Mouse (Mus musculus): Measurements from ENCODE around the gene Ncoa6. TPM values are rescaled to one million over a fixed set of nuclear protein-coding genes. Genes with fewer than 3 reads are reported as not detected.

The Ncoa6 gene
- polyA plus RNA-seq, 1 experiment from 2014 or later: 31.0 TPM

DNA sequence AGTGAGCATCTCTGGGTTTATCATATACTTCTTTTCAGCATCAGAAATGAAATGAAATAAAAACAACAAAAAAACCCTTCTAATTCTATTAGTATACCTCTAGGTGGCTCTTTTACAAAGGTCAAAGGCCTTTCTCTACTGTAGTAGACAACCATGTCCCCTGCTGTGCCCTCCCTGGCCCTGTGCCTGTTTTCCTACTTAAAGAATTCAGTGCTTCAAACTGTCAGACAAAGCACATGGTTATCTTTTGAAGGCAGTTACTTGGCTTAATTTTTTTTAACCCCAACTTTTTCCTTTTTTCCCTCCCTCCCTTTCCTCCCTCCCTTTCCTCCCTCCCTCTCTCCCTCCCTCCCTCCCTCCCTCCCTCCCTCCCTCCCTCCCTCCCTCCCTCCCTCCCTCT lies 73.4 kb downstream of the Ncoa6 start:
- no peak for DNase-seq (ENCODE audit: low spot score)

DNA sequence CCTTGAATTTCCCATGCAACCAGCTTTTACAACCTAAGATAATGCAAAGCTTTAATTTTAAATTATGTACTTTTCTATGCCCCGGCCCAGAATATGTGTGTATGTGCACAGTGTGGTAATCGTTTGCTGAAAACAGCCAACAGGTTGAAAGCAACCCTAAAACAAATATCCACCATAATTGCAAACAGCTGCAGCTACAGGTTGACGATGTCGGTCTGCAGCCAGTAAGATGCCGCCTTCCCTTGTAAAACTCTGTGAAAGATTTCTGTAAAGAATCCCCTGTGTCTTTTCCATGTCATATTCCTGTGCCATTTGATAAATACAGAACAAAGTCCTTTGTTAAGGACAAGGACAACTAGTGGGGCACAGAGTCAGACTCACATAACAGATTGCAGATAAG lies 79.1 kb downstream of the Ncoa6 start:
- ATAC-seq (ENCODE audit: insufficient number of reproducible peaks, low FRiP score, low TSS enrichment, low read depth): no peak
- no peaks in the 10 kb centered on the region for H3K9me3 ChIP-seq (ENCODE audit: control insufficient read depth, low read length)
- WGBS: 26% methylated on average over 5 of the region's 5 CpGs

More for the DNA sequence above, 73.4 kb downstream of the Ncoa6 start:
- Histone ChIP-seq H3K4me2 (ENCODE audit: low read depth, severe bottlenecking) (no peak overlapping the region), H3K27ac (replicated peaks; ENCODE audit: low read depth, low read length) (no peak overlapping the region), H3K36me3 (ENCODE audit: control insufficient read depth, insufficient read depth, low read length) (peaks cover 8% of the 10 kb centered on the region), H3K4me3 (ENCODE audit: low read depth, low read length) (no peak overlapping the region), H3K4me1 (ENCODE audit: control insufficient read depth, insufficient read depth, low read length) (no peaks in the 10 kb centered on the region), H3K9ac (ENCODE audit: low read length) (no peak overlapping the region), H3K9me3 (ENCODE audit: control insufficient read depth, low read length) (no peaks in the 10 kb centered on the region), H3K27me3 (ENCODE audit: control insufficient read depth, insufficient read depth, low read length) (no peaks in the 10 kb centered on the region)
- ATAC-seq (ENCODE audit: insufficient number of reproducible peaks, low FRiP score, low TSS enrichment, low read depth): no peak

DNA sequence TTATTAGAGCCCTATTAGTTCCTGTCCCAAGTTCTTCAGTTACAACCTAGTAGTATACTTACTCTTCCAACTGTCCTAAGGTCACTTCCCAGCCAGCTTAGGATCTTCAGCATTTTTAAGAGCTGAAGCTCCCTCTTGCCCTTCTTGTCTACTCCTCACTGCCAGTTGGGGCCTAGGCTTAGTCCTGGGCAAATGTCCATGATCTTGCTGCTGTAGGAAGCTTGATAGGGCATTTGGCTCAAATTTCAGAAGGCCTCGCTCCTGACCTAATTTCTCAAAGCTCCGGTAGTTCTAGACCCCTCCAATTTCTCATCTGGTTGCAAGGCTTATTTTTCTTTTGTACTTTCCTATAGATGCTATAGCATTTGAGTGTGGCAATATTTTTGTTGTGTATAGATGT lies 85.1 kb downstream of the Ncoa6 start:
- H3K4me1 ChIP-seq (ENCODE audit: control insufficient read depth, insufficient read depth, low read length): no peaks in the 10 kb centered on the region
- H3K27ac ChIP-seq (replicated peaks; ENCODE audit: low read depth, low read length): no peak overlapping the region
- no peak overlapping the region for H3K9ac ChIP-seq (ENCODE audit: low read length)
- 90% methylated on average over 2 of the region's 2 CpGs for WGBS
- H3K4me3 ChIP-seq (ENCODE audit: low read depth, low read length): no peak overlapping the region
- 0 out of 2 replicates have a peak, but pooled peaks cover 2% of the 10 kb centered on the region for H3K27me3 ChIP-seq (ENCODE audit: control insufficient read depth, insufficient read depth, low read length)
- ATAC-seq (ENCODE audit: insufficient number of reproducible peaks, low FRiP score, low TSS enrichment, low read depth) (no peak), DNase-seq (ENCODE audit: low spot score) (no peak)
- no peaks in the 10 kb centered on the region for H3K9me3 ChIP-seq (ENCODE audit: control insufficient read depth, low read length)
- H3K36me3 ChIP-seq (ENCODE audit: control insufficient read depth, insufficient read depth, low read length): no peaks in the 10 kb centered on the region
- H3K4me2 ChIP-seq (ENCODE audit: low read depth, severe bottlenecking): no peak overlapping the region

More for the DNA sequence above, 79.1 kb downstream of the Ncoa6 start:
- H3K9ac ChIP-seq (ENCODE audit: low read length): no peak overlapping the region
- 0 out of 2 replicates have a peak, but pooled peaks cover 2% of the 10 kb centered on the region for H3K36me3 ChIP-seq (ENCODE audit: control insufficient read depth, insufficient read depth, low read length)
- peak; percentile 23 for DNase-seq (ENCODE audit: low spot score)
- H3K27me3 ChIP-seq (ENCODE audit: control insufficient read depth, insufficient read depth, low read length): no peaks in the 10 kb centered on the region
- no peak overlapping the region for H3K4me3 ChIP-seq (ENCODE audit: low read depth, low read length)
- no peak overlapping the region for H3K4me2 ChIP-seq (ENCODE audit: low read depth, severe bottlenecking)
- peaks cover 3% of the 10 kb centered on the region; the same call in 1 of the 2 replicates for H3K4me1 ChIP-seq (ENCODE audit: control insufficient read depth, insufficient read depth, low read length)
- 0 out of 2 replicates have a peak overlapping the region, but pooled peaks have one; percentile 30 for H3K27ac ChIP-seq (replicated peaks; ENCODE audit: low read depth, low read length)

DNA sequence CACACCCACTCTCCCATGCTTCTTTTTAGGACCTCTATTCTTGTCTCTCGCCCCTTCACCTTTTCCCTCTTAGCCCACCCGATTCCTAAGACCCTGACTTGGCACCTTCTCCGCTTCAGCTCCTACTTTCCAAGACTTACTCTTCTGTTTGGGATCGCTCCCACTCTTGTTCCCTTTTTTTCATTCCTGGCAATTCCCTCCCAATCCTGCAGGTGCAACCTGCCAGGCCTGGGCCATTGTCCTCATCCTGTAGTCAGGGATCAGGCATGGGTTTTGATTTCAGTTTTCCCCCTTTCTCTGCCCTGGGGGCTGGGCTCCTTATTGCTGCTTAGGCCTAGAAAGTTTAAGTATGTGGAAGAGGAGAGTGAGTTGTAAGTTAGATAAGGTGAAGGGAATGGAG lies 86.6 kb downstream of the Ncoa6 start:
- H3K4me2 ChIP-seq (ENCODE audit: low read depth, severe bottlenecking): no peak overlapping the region
- DNase-seq (ENCODE audit: low spot score) (no peak), ATAC-seq (ENCODE audit: insufficient number of reproducible peaks, low FRiP score, low TSS enrichment, low read depth) (no peak)
- H3K36me3 ChIP-seq (ENCODE audit: control insufficient read depth, insufficient read depth, low read length): no peaks in the 10 kb centered on the region
- H3K4me1 ChIP-seq (ENCODE audit: control insufficient read depth, insufficient read depth, low read length): no peaks in the 10 kb centered on the region
- H3K27me3 ChIP-seq (ENCODE audit: control insufficient read depth, insufficient read depth, low read length): 0 out of 2 replicates have a peak, but pooled peaks cover 2% of the 10 kb centered on the region
- WGBS: 61% methylated on average over 4 of the region's 4 CpGs
- H3K9ac ChIP-seq (ENCODE audit: low read length): no peak overlapping the region
- H3K27ac ChIP-seq (replicated peaks; ENCODE audit: low read depth, low read length): no peak overlapping the region
- no peak overlapping the region for H3K4me3 ChIP-seq (ENCODE audit: low read depth, low read length)
- H3K9me3 ChIP-seq (ENCODE audit: control insufficient read depth, low read length): no peaks in the 10 kb centered on the region

DNA sequence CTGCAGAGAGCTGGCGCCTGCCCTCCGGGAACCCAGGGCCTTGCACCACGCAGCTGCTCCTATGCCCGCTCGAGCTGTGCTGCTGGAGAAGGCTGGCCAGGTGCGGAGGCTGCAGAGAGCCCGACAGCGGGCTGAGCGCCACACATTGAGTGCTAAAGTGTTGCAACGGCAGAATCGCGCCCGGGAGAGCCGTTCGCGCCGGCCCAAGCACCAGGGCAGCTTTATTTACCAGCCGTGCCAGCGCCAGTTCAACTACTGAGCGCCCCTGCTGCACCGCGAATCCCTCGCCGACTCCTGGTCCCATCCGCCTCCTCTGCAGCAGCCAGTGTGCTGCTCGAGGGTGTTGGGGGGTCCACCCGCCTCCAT lies 87.2 kb downstream of the Ncoa6 start:
- Histone ChIP-seq H3K4me2 (ENCODE audit: low read depth, severe bottlenecking) (no peak overlapping the region), H3K4me3 (ENCODE audit: low read depth, low read length) (no peak overlapping the region), H3K4me1 (ENCODE audit: control insufficient read depth, insufficient read depth, low read length) (no peaks in the 10 kb centered on the region), H3K27me3 (ENCODE audit: control insufficient read depth, insufficient read depth, low read length) (0 out of 2 replicates have a peak, but pooled peaks cover 2% of the 10 kb centered on the region), H3K27ac (replicated peaks; ENCODE audit: low read depth, low read length) (no peak overlapping the region), H3K36me3 (ENCODE audit: control insufficient read depth, insufficient read depth, low read length) (no peaks in the 10 kb centered on the region), H3K9me3 (ENCODE audit: control insufficient read depth, low read length) (no peaks in the 10 kb centered on the region), H3K9ac (ENCODE audit: low read length) (no peak overlapping the region)
- DNase-seq (ENCODE audit: low spot score) (peak; percentile 29), ATAC-seq (ENCODE audit: insufficient number of reproducible peaks, low FRiP score, low TSS enrichment, low read depth) (no peak)
- 11% methylated on average over 27 of the region's 27 CpGs for WGBS

DNA sequence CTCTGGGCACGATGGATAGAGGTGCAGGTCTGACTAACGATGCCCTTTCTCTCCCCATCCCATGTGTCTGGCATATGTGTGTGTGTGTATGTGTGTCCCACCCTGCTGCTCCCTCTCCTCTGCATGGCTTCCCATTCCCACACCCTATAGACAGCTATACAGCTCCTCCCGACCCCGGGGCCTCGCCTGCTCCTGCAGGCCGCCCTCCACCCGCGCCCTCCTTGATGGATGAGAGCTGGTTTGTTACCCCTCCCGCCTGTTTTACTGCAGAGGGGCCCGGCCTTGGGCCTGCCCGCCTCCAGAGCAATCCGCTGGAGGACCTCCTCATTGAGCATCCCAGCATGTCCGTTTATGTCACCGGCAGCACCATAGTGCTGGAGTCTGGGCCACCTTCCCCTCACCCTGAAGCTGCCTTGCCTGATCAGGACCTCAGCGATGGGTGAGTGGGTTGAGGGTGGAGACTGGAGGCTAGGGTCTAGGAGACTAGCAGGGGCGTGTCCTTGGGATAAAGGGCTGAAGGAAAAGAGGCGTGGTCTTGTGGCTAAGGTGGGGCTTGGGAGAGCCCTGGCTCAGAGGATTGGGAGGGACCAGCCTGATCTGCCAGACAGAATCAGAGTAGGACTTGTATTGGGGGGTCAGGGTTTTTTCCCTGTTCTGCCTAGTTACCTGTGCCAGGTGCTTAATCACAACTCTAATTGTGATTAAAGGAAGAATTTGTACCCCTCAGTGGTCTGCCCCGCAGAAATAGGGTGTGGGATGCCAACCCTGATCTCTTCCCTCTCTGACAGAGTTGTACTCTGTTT lies 87.8 kb downstream of the Ncoa6 start:
- no peak for ATAC-seq (ENCODE audit: insufficient number of reproducible peaks, low FRiP score, low TSS enrichment, low read depth)
- Histone ChIP-seq H3K4me2 (ENCODE audit: low read depth, severe bottlenecking) (no peak overlapping the region), H3K9ac (ENCODE audit: low read length) (no peak overlapping the region), H3K27ac (replicated peaks; ENCODE audit: low read depth, low read length) (no peak overlapping the region), H3K4me1 (ENCODE audit: control insufficient read depth, insufficient read depth, low read length) (no peaks in the 10 kb centered on the region), H3K9me3 (ENCODE audit: control insufficient read depth, low read length) (no peaks in the 10 kb centered on the region), H3K4me3 (ENCODE audit: low read depth, low read length) (no peak overlapping the region), H3K36me3 (ENCODE audit: control insufficient read depth, insufficient read depth, low read length) (no peaks in the 10 kb centered on the region), H3K27me3 (ENCODE audit: control insufficient read depth, insufficient read depth, low read length) (0 out of 2 replicates have a peak, but pooled peaks cover 2% of the 10 kb centered on the region)
- DNase-seq (ENCODE audit: low spot score): peak; percentile 25
- 46% methylated on average over 18 of the region's 18 CpGs for WGBS

DNA sequence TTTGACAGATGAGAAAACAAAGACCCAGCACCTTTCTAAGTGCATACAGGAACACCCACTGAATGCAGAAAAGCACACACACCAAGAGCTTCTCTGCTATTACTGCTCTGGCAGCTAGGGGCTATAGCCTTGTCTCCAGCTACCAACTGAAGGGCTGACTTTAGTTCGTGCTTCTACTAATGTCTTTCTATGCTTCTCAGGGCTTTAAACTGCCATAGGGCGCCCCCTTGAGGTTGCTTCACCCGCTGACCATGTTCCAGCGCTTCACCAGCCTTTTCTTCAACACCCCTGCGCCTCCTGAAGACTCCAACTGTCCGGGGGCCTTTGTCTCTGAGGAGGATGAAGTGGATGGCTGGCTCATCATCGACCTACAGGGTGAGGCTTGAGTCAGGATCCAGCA lies 88.6 kb downstream of the Ncoa6 start:
- no peaks in the 10 kb centered on the region for H3K36me3 ChIP-seq (ENCODE audit: control insufficient read depth, insufficient read depth, low read length)
- peak; percentile 81 for DNase-seq (ENCODE audit: low spot score)
- H3K4me3 ChIP-seq (ENCODE audit: low read depth, low read length): no peak overlapping the region
- no peak overlapping the region for H3K9ac ChIP-seq (ENCODE audit: low read length)
- H3K9me3 ChIP-seq (ENCODE audit: control insufficient read depth, low read length): no peaks in the 10 kb centered on the region
- H3K27me3 ChIP-seq (ENCODE audit: control insufficient read depth, insufficient read depth, low read length): peaks cover 9% of the 10 kb centered on the region; the same call in 1 of the 2 replicates
- H3K27ac ChIP-seq (replicated peaks; ENCODE audit: low read depth, low read length): no peak overlapping the region
- no peak overlapping the region for H3K4me2 ChIP-seq (ENCODE audit: low read depth, severe bottlenecking)
- WGBS: 27% methylated on average over 7 of the region's 7 CpGs
- ATAC-seq (ENCODE audit: insufficient number of reproducible peaks, low FRiP score, low TSS enrichment, low read depth): no peak
- H3K4me1 ChIP-seq (ENCODE audit: control insufficient read depth, insufficient read depth, low read length): no peaks in the 10 kb centered on the region

DNA sequence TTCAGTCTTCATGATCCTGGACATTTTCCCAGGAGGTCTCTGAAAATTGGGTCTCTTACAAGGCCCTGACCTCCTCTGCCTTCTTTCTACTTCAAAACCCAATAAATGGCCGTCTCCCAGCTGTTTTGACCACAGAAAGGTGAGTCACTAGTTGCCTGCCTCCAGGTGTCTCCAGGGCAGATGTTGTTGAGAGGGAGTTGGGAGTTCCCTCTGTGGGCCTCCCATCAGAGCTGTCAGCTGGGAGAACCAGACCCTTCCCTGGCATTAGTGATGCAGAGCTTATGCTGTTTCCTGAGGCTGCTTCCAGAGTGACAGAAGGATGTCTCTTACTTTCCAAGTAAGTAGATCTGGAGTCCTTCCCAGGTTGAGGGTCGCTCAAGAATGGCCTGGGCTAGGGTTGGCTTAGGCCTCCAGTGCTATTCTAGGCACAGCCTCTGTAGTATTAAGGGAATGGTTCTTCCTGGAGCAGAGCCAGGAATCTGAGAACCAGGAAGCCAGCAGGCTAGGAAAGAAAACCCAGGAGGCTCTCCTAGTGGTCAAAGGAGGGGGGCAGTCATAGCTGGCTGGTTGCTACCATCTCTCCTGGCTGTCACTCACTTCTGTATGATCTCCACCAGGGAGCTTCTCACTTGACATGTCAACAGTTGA lies 90.8 kb downstream of the Ncoa6 start:
- Histone ChIP-seq H3K27me3 (ENCODE audit: control insufficient read depth, insufficient read depth, low read length) (peaks cover 10% of the 10 kb centered on the region; the same call in 1 of the 2 replicates), H3K9ac (ENCODE audit: low read length) (no peak overlapping the region), H3K9me3 (ENCODE audit: control insufficient read depth, low read length) (no peaks in the 10 kb centered on the region), H3K27ac (replicated peaks; ENCODE audit: low read depth, low read length) (no peak overlapping the region), H3K36me3 (ENCODE audit: control insufficient read depth, insufficient read depth, low read length) (no peaks in the 10 kb centered on the region), H3K4me3 (ENCODE audit: low read depth, low read length) (no peak overlapping the region), H3K4me1 (ENCODE audit: control insufficient read depth, insufficient read depth, low read length) (no peaks in the 10 kb centered on the region), H3K4me2 (ENCODE audit: low read depth, severe bottlenecking) (no peak overlapping the region; the same call in 1 of the 2 replicates)
- WGBS: 80% methylated on average over 2 of the region's 2 CpGs
- DNase-seq (ENCODE audit: low spot score) (no peak), ATAC-seq (ENCODE audit: insufficient number of reproducible peaks, low FRiP score, low TSS enrichment, low read depth) (no peak)
